Mouse (Mus musculus) heart, embryonic 11.5 days (tissue): ENCODE data around the gene U2af2. TPM values are rescaled to one million over a fixed set of nuclear protein-coding genes. Genes with fewer than 3 reads are reported as not detected.

ENCODE experiments used
- ATAC-seq: fragments of 200-750 bp; cut with Nextera tagmentation; replicated peaks from 2 replicates; pipeline ENCODE4 v1.8.0; 2017; ENCODE audit warnings: moderate library complexity; ENCODE audit not compliant: insufficient number of reproducible peaks, low FRiP score, low TSS enrichment
- H3K27ac ChIP-seq: fragments of 300-500 bp; sonication (generic); 2 replicates; pipeline ENCODE4 v1.5.1; 2014; ENCODE audit warnings: mild to moderate bottlenecking, low read depth, low read length
- H3K27me3 ChIP-seq: fragments of 300-500 bp; sonication (generic); 2 replicates; pipeline ENCODE4 v1.6.1; 2014; ENCODE audit warnings: mild to moderate bottlenecking, low read length, mixed read lengths; ENCODE audit not compliant: control insufficient read depth, insufficient read depth
- H3K36me3 ChIP-seq: fragments of 300-500 bp; sonication (generic); 2 replicates; pipeline ENCODE4 v1.6.1; 2014; ENCODE audit warnings: mild to moderate bottlenecking, low read length, moderate library complexity, mixed read lengths; ENCODE audit not compliant: control insufficient read depth, insufficient read depth
- H3K4me1 ChIP-seq: fragments of 300-500 bp; sonication (generic); 2 replicates; pipeline ENCODE4 v1.6.1; 2014; ENCODE audit warnings: low read length; ENCODE audit not compliant: control insufficient read depth, insufficient read depth
- H3K4me2 ChIP-seq: fragments of 300-500 bp; sonication (generic); 2 replicates; pipeline ENCODE4 v1.6.1; 2014; ENCODE audit warnings: mild to moderate bottlenecking, moderate library complexity
- H3K4me3 ChIP-seq: fragments of 300-500 bp; sonication (generic); 2 replicates; pipeline ENCODE4 v1.5.1; 2014; ENCODE audit warnings: low read depth, low read length
- H3K9ac ChIP-seq: fragments of 300-500 bp; sonication (generic); 2 replicates; pipeline ENCODE4 v1.6.1; 2014; ENCODE audit warnings: mild to moderate bottlenecking, low read depth, low read length, moderate library complexity
- H3K9me3 ChIP-seq: fragments of 300-500 bp; sonication (generic); replicated peaks from 2 replicates; pipeline ENCODE4 v1.6.1; 2016; ENCODE audit warnings: low read length; ENCODE audit not compliant: control insufficient read depth
- WGBS: fragments of 180-500 bp; shearing (Covaris S2); extraction: QIAGEN DNeasy Blood & Tissue Kit; methylation state at CpG from one replicate; pipeline ENCODE4 v1.1.7; 2014; ENCODE audit not compliant: insufficient replicate concordance; 5-methylcytosine and 5-hydroxymethylcytosine counted together
- microRNA-seq: library from miRNA; unstranded; fragments of <30 nt; microRNA quantifications from one replicate; pipeline ENCODE4, GENCODE M21; 2016; ENCODE audit warnings: borderline number of aligned reads
- polyA plus RNA-seq: library from polyadenylated mRNA; unstranded; fragments of >200 nt; fragmentation: Nextera tagmentation; extraction: Ambion mirVana; gene quantifications from 2 replicates; pipeline ENCODE4 v1.2.1, GENCODE M21; 2014

Gene U2af2
- polyA plus RNA-seq, 1 experiment from 2014 or later, result 85.5 TPM

- Histone ChIP-seq H3K4me2 (peak within 1 kb of the TSS; percentile 74), H3K27ac (no peak within 1 kb of the TSS), H3K4me1 (no peaks in the 10 kb centered on the region), H3K36me3 (no peaks in the 10 kb centered on the region), H3K27me3 (no peaks in the 10 kb centered on the region), H3K9ac (peak within 1 kb of the TSS; percentile 70; the same call in 1 of the 2 replicates), H3K9me3 (no peaks in the 10 kb centered on the region), H3K4me3 (peak within 1 kb of the TSS; percentile 37)
- 16% methylated on average over 40 of the region's 42 CpGs for WGBS
- ATAC-seq, result peak; percentile 55
Measured at GRCm38 (mm10) chr7:5125549-5126406, 63.8 kb downstream of the U2af2 start, which contains the start of gene Rasl2-9. TSS of gene Rasl2-9 (minus strand) at chr7:5125950.

Small RNA genes within 50 kb of the gene (microRNA-seq; reads per million reads assigned to microRNA genes)
- gene Gm26217, result not detected

Other genes with a start within 250 kb of the U2af2 start
- gene Ube2s, start 249.6 kb upstream of the U2af2 start, polyA plus RNA-seq, result 317 and 378 TPM in 2 replicates
- 0.09 TPM in 1 of 2 replicates, not detected in the other for gene Shisa7, start 217.4 kb upstream of the U2af2 start, polyA plus RNA-seq
- 2.9 and 3.3 TPM in 2 replicates for gene Isoc2b, start 191.9 kb upstream of the U2af2 start, polyA plus RNA-seq
- gene Isoc2a, start 185.0 kb upstream of the U2af2 start, polyA plus RNA-seq, result 0.59 and 1.1 TPM in 2 replicates
- 0.17 and 0.20 TPM in 2 replicates for gene Gm36210, start 155.6 kb upstream of the U2af2 start, polyA plus RNA-seq
- gene Zfp628, start 146.9 kb upstream of the U2af2 start, polyA plus RNA-seq, result 2.6 and 2.8 TPM in 2 replicates
- gene Nat14, start 140.1 kb upstream of the U2af2 start, polyA plus RNA-seq, result 4.7 and 5.0 TPM in 2 replicates
- 0.53 and 1.1 TPM in 2 replicates for gene Ssc5d, start 136.4 kb upstream of the U2af2 start, polyA plus RNA-seq
- gene Sbk2, start 97.7 kb upstream of the U2af2 start, polyA plus RNA-seq, result 3.3 and 5.4 TPM in 2 replicates
- 0.44 and 0.49 TPM in 2 replicates for gene Sbk3, start 91.0 kb upstream of the U2af2 start, polyA plus RNA-seq
- gene Zfp579, start 66.0 kb upstream of the U2af2 start, polyA plus RNA-seq, result 32.5 and 38.8 TPM in 2 replicates
- 10.2 and 11.0 TPM in 2 replicates for gene Zfp524, start 47.7 kb upstream of the U2af2 start, polyA plus RNA-seq
- 25.5 and 25.9 TPM in 2 replicates for gene Fiz1, start 47.4 kb upstream of the U2af2 start, polyA plus RNA-seq
- 0.89 TPM in 1 of 2 replicates, not detected in the other for gene Gm44973, start 46.6 kb upstream of the U2af2 start, polyA plus RNA-seq
- gene Zfp865, start 41.8 kb upstream of the U2af2 start, polyA plus RNA-seq, result 3.4 and 5.5 TPM in 2 replicates
- 1.5 and 2.9 TPM in 2 replicates for gene Ccdc106, start 41.6 kb upstream of the U2af2 start, polyA plus RNA-seq
- not detected in 2 replicates for gene 4632433K11Rik, start 28.0 kb upstream of the U2af2 start, polyA plus RNA-seq
- gene Zfp784, start 23.7 kb upstream of the U2af2 start, polyA plus RNA-seq, result 3.4 and 4.2 TPM in 2 replicates
- gene Zfp580, start 10.6 kb upstream of the U2af2 start, polyA plus RNA-seq, result 14.7 and 17.8 TPM in 2 replicates
- gene Epn1, start 18.1 kb downstream of the U2af2 start, polyA plus RNA-seq, result 47.0 and 48.1 TPM in 2 replicates
- gene Rfpl4, start 54.8 kb downstream of the U2af2 start, polyA plus RNA-seq, result not detected in 2 replicates
- gene Rasl2-9, start 63.8 kb downstream of the U2af2 start, polyA plus RNA-seq, result 1.3 and 1.8 TPM in 2 replicates
- gene Vmn1r55, start 87.5 kb downstream of the U2af2 start, polyA plus RNA-seq, result not detected in 2 replicates
- gene Vmn1r56, start 134.6 kb downstream of the U2af2 start, polyA plus RNA-seq, result not detected in 2 replicates
- not detected in 2 replicates for gene Vmn1r57, start 156.3 kb downstream of the U2af2 start, polyA plus RNA-seq